Mouse (Mus musculus) hindbrain, embryonic 14.5 days (tissue): ENCODE measurements around the gene Cxcr5. TPM values are rescaled to one million over a fixed set of nuclear protein-coding genes. Genes with fewer than 3 reads are reported as not detected.
"Not testable (repeated sequence)": the region's sequence is repeated elsewhere in the genome, so short reads cannot be mapped to it uniquely, and the experiment has no call there.

Experiments
- ATAC-seq: fragments of 200-750 bp; cut with Nextera tagmentation; 2 replicates; pipeline ENCODE4 v1.8.0; 2017; ENCODE audit warnings: moderate number of reproducible peaks, mild to moderate bottlenecking, moderate TSS enrichment, moderate library complexity; ENCODE audit not compliant: low FRiP score
- DNase-seq: peaks from one replicate; pipeline ENCODE4 v3.0.0-alpha.2; 2015; ENCODE audit warnings: low spot score
- H3K27ac ChIP-seq: fragments of 300-500 bp; sonication (generic); 2 replicates; pipeline ENCODE4 v1.5.1; 2014; ENCODE audit warnings: mild to moderate bottlenecking, moderate library complexity
- H3K27me3 ChIP-seq: fragments of 300-500 bp; sonication (generic); 2 replicates; pipeline ENCODE4 v1.6.1; 2014; ENCODE audit warnings: mild to moderate bottlenecking, low read length, mixed read lengths; ENCODE audit not compliant: control insufficient read depth, insufficient read depth
- H3K36me3 ChIP-seq: fragments of 300-500 bp; sonication (generic); replicated peaks from 2 replicates; pipeline ENCODE4 v1.6.1; 2014; ENCODE audit not compliant: control insufficient read depth, insufficient read depth
- H3K4me1 ChIP-seq: fragments of 300-500 bp; sonication (generic); replicated peaks from 2 replicates; pipeline ENCODE4 v1.6.1; 2014; ENCODE audit warnings: antibody characterized with exemption, low read length, mixed read lengths; ENCODE audit not compliant: control insufficient read depth, insufficient read depth
- H3K4me2 ChIP-seq: fragments of 300-500 bp; sonication (generic); replicated peaks from 2 replicates; pipeline ENCODE4 v1.6.1; 2014; ENCODE audit warnings: mild to moderate bottlenecking, moderate library complexity
- H3K4me3 ChIP-seq: fragments of 300-500 bp; sonication (generic); replicated peaks from 2 replicates; pipeline ENCODE4 v1.5.1; 2014; ENCODE audit warnings: mild to moderate bottlenecking, low read length
- H3K9ac ChIP-seq: fragments of 300-500 bp; sonication (generic); 2 replicates; pipeline ENCODE4 v1.6.1; 2014
- H3K9me3 ChIP-seq: fragments of 300-500 bp; sonication (generic); 2 replicates; pipeline ENCODE4 v1.6.1; 2016; ENCODE audit warnings: low read length; ENCODE audit not compliant: control insufficient read depth
- WGBS: fragments of 180-500 bp; shearing (Covaris S2); extraction: QIAGEN DNeasy Blood & Tissue Kit; methylation state at CpG from one replicate; pipeline ENCODE4 v1.1.7; 2014; 5-methylcytosine and 5-hydroxymethylcytosine counted together
- polyA plus RNA-seq: library from polyadenylated mRNA; unstranded; fragments of >200 nt; fragmentation: Nextera tagmentation; extraction: Ambion mirVana; gene quantifications from 2 replicates; pipeline ENCODE4 v1.2.1, GENCODE M21; 2014

Cxcr5 gene
- polyA plus RNA-seq, 1 experiment from 2014 or later = not detected

GRCm38 (mm10) chr9:44579392-44579791 lies 17.7 kb upstream of the Cxcr5 start:
- H3K9me3 ChIP-seq = peaks cover 4% of the 10 kb centered on the region; the same call in 1 of the 2 replicates
- ATAC-seq = no peak
- H3K4me3 ChIP-seq = no peak overlapping the region
- 57% methylated on average over 6 of the region's 6 CpGs for WGBS
- no peak for DNase-seq
- no peak overlapping the region for H3K4me2 ChIP-seq
- no peaks in the 10 kb centered on the region for H3K4me1 ChIP-seq
- H3K36me3 ChIP-seq = no peaks in the 10 kb centered on the region
- no peaks in the 10 kb centered on the region for H3K27me3 ChIP-seq
- H3K27ac ChIP-seq = no peak overlapping the region
- H3K9ac ChIP-seq = no peak overlapping the region

- H3K9me3 ChIP-seq, H3K27me3 ChIP-seq, H3K4me1 ChIP-seq, H3K9ac ChIP-seq, H3K4me2 ChIP-seq, DNase-seq, ATAC-seq, H3K36me3 ChIP-seq, H3K27ac ChIP-seq, H3K4me3 ChIP-seq: not testable (repeated sequence)
- WGBS = 93% methylated on average over 7 of the region's 7 CpGs
Observed at GRCm38 (mm10) chr9:44576046-44576445, 14.4 kb upstream of the Cxcr5 start.

GRCm38 (mm10) chr9:44575095-44575494 lies 13.4 kb upstream of the Cxcr5 start:
- Histone ChIP-seq H3K36me3 (no peaks in the 10 kb centered on the region), H3K27ac (no peak overlapping the region), H3K27me3 (no peaks in the 10 kb centered on the region), H3K4me3 (no peak overlapping the region), H3K9me3 (no peaks in the 10 kb centered on the region), H3K4me1 (no peaks in the 10 kb centered on the region), H3K4me2 (no peak overlapping the region), H3K9ac (no peak overlapping the region)
- ATAC-seq = no peak
- 91% methylated on average over 2 of the region's 2 CpGs for WGBS
- no peak for DNase-seq

- Histone ChIP-seq H3K36me3 (no peaks in the 10 kb centered on the region), H3K4me1 (no peaks in the 10 kb centered on the region), H3K27me3 (no peaks in the 10 kb centered on the region), H3K4me3 (no peak overlapping the region), H3K9ac (no peak overlapping the region), H3K27ac (no peak overlapping the region), H3K9me3 (no peaks in the 10 kb centered on the region), H3K4me2 (no peak overlapping the region)
- 83% methylated on average over 4 of the region's 4 CpGs for WGBS
- ATAC-seq (no peak), DNase-seq (no peak)
Observed at GRCm38 (mm10) chr9:44573306-44573705, 11.6 kb upstream of the Cxcr5 start.

- Histone ChIP-seq H3K9ac (no peak overlapping the region), H3K4me2 (no peak overlapping the region), H3K4me3 (no peak overlapping the region), H3K27me3 (no peaks in the 10 kb centered on the region), H3K9me3 (no peaks in the 10 kb centered on the region), H3K27ac (no peak overlapping the region), H3K4me1 (no peaks in the 10 kb centered on the region), H3K36me3 (no peaks in the 10 kb centered on the region)
- WGBS = 77% methylated on average over 12 of the region's 12 CpGs
- no peak for DNase-seq
- ATAC-seq = no peak
Observed at GRCm38 (mm10) chr9:44570939-44571382, 9.3 kb upstream of the Cxcr5 start.

GRCm38 (mm10) chr9:44568083-44568455 lies 6.4 kb upstream of the Cxcr5 start:
- H3K4me2 ChIP-seq = no peak overlapping the region
- H3K36me3 ChIP-seq = no peaks in the 10 kb centered on the region
- H3K4me3 ChIP-seq = no peak overlapping the region
- H3K9me3 ChIP-seq = no peaks in the 10 kb centered on the region
- no peaks in the 10 kb centered on the region for H3K4me1 ChIP-seq
- H3K27me3 ChIP-seq = no peaks in the 10 kb centered on the region
- no peak overlapping the region for H3K27ac ChIP-seq
- 28% methylated on average over 7 of the region's 7 CpGs for WGBS
- no peak overlapping the region for H3K9ac ChIP-seq
- ATAC-seq = no peak
- no peak for DNase-seq

- DNase-seq (no peak), ATAC-seq (no peak)
- Histone ChIP-seq H3K9ac (no peak overlapping the region), H3K4me3 (no peak overlapping the region), H3K4me2 (no peak overlapping the region), H3K36me3 (no peaks in the 10 kb centered on the region), H3K9me3 (no peaks in the 10 kb centered on the region), H3K4me1 (no peaks in the 10 kb centered on the region), H3K27ac (no peak overlapping the region), H3K27me3 (no peaks in the 10 kb centered on the region)
- 73% methylated on average over 9 of the region's 9 CpGs for WGBS
Observed at GRCm38 (mm10) chr9:44567338-44568082, 5.8 kb upstream of the Cxcr5 start.

- H3K9ac ChIP-seq = no peak overlapping the region
- H3K4me1 ChIP-seq = no peaks in the 10 kb centered on the region
- H3K4me2 ChIP-seq = no peak overlapping the region
- DNase-seq (peak; percentile 29), ATAC-seq (no peak)
- no peaks in the 10 kb centered on the region for H3K9me3 ChIP-seq
- 24% methylated on average over 6 of the region's 6 CpGs for WGBS
- H3K36me3 ChIP-seq = no peaks in the 10 kb centered on the region
- no peak overlapping the region for H3K4me3 ChIP-seq
- H3K27ac ChIP-seq = no peak overlapping the region
- no peaks in the 10 kb centered on the region for H3K27me3 ChIP-seq
Observed at GRCm38 (mm10) chr9:44565367-44565766, 3.7 kb upstream of the Cxcr5 start.

GRCm38 (mm10) chr9:44562936-44563335 lies 1.3 kb upstream of the Cxcr5 start:
- no peak overlapping the region for H3K4me3 ChIP-seq
- no peak overlapping the region for H3K4me2 ChIP-seq
- H3K9ac ChIP-seq = no peak overlapping the region
- ATAC-seq = no peak
- no peak for DNase-seq
- WGBS = 53% methylated on average over 12 of the region's 12 CpGs
- no peaks in the 10 kb centered on the region for H3K36me3 ChIP-seq
- no peaks in the 10 kb centered on the region for H3K9me3 ChIP-seq
- H3K27me3 ChIP-seq = no peaks in the 10 kb centered on the region
- H3K4me1 ChIP-seq = no peaks in the 10 kb centered on the region
- H3K27ac ChIP-seq = no peak overlapping the region

- WGBS = 78% methylated on average over 8 of the region's 8 CpGs
- Histone ChIP-seq H3K27me3 (no peaks in the 10 kb centered on the region), H3K4me3 (no peak overlapping the region), H3K9ac (no peak overlapping the region), H3K27ac (no peak overlapping the region), H3K36me3 (no peaks in the 10 kb centered on the region), H3K4me1 (no peaks in the 10 kb centered on the region), H3K9me3 (no peaks in the 10 kb centered on the region), H3K4me2 (no peak overlapping the region)
- DNase-seq = no peak
- ATAC-seq = no peak
Observed at GRCm38 (mm10) chr9:44552161-44552560, 9.5 kb downstream of the Cxcr5 start.
